Mouse (Mus musculus) limb, embryonic 15.5 days (tissue): ENCODE measurements around the gene Olfr522. TPM values are rescaled to one million over a fixed set of nuclear protein-coding genes. Genes with fewer than 3 reads are reported as not detected.

Experiments used
- ATAC-seq: fragments of 200-750 bp; cut with Nextera tagmentation; 2 replicates; pipeline ENCODE4 v1.8.0; 2017; ENCODE audit warnings: low read depth, moderate TSS enrichment; ENCODE audit not compliant: insufficient number of reproducible peaks, low FRiP score, low TSS enrichment
- H3K27ac ChIP-seq: fragments of 300-500 bp; sonication (generic); 2 replicates; pipeline ENCODE4 v1.5.1; 2015; ENCODE audit warnings: moderate library complexity, mild to moderate bottlenecking, inconsistent platforms
- H3K27me3 ChIP-seq: fragments of 300-500 bp; sonication (generic); 2 replicates; pipeline ENCODE4 v1.6.1; 2015; ENCODE audit warnings: inconsistent platforms
- H3K36me3 ChIP-seq: fragments of 300-500 bp; sonication (generic); 2 replicates; pipeline ENCODE4 v1.6.1; 2015; ENCODE audit warnings: inconsistent platforms
- H3K4me1 ChIP-seq: fragments of 300-500 bp; sonication (generic); 2 replicates; pipeline ENCODE4 v1.6.1; 2015; ENCODE audit warnings: inconsistent platforms
- H3K4me2 ChIP-seq: fragments of 300-500 bp; sonication (generic); 2 replicates; pipeline ENCODE4 v1.6.1; 2015; ENCODE audit warnings: mild to moderate bottlenecking, inconsistent platforms
- H3K4me3 ChIP-seq: fragments of 300-500 bp; sonication (generic); 2 replicates; pipeline ENCODE4 v1.5.1; 2015; ENCODE audit warnings: mild to moderate bottlenecking, inconsistent platforms
- H3K9ac ChIP-seq: fragments of 300-500 bp; sonication (generic); 2 replicates; pipeline ENCODE4 v1.6.1; 2015; ENCODE audit warnings: inconsistent platforms
- H3K9me3 ChIP-seq: fragments of 300-500 bp; sonication (generic); 2 replicates; pipeline ENCODE4 v1.6.1; 2016; ENCODE audit warnings: inconsistent platforms
- WGBS: fragments of 180-500 bp; shearing (Covaris S2); methylation state at CpG from one replicate; pipeline ENCODE4 v1.1.7; 2015; 5-methylcytosine and 5-hydroxymethylcytosine counted together
- polyA plus RNA-seq: library from polyadenylated mRNA; unstranded; fragments of >200 nt; fragmentation: Nextera tagmentation; extraction: Ambion mirVana; gene quantifications from 2 replicates; pipeline ENCODE4 v1.2.1, GENCODE M21; 2015

Olfr522 gene
- polyA plus RNA-seq, 1 experiment from 2014 or later: not detected

- no peak overlapping the region for H3K9ac ChIP-seq
- no peaks in the 10 kb centered on the region for H3K36me3 ChIP-seq
- H3K4me2 ChIP-seq: no peak overlapping the region
- H3K27me3 ChIP-seq: no peaks in the 10 kb centered on the region
- H3K4me3 ChIP-seq: no peak overlapping the region
- 57% methylated on average over 4 of the region's 4 CpGs for WGBS
- H3K27ac ChIP-seq: no peak overlapping the region
- no peak for ATAC-seq
- no peaks in the 10 kb centered on the region for H3K4me1 ChIP-seq
- H3K9me3 ChIP-seq: no peaks in the 10 kb centered on the region
These were observed 24.1 kb upstream of the Olfr522 start for GRCm38 (mm10) chr7:140188391-140189328.

- no peak for ATAC-seq
- Histone ChIP-seq H3K4me1 (no peaks in the 10 kb centered on the region), H3K9ac (no peak overlapping the region), H3K4me2 (no peak overlapping the region), H3K36me3 (no peaks in the 10 kb centered on the region), H3K27me3 (no peaks in the 10 kb centered on the region), H3K9me3 (no peaks in the 10 kb centered on the region), H3K27ac (no peak overlapping the region), H3K4me3 (no peak overlapping the region)
- 78% methylated on average over 7 of the region's 7 CpGs for WGBS
These were observed 23.3 kb upstream of the Olfr522 start for GRCm38 (mm10) chr7:140187721-140188390.

- Histone ChIP-seq H3K36me3 (no peaks in the 10 kb centered on the region), H3K9ac (no peak overlapping the region), H3K4me1 (no peaks in the 10 kb centered on the region), H3K27ac (no peak overlapping the region), H3K9me3 (no peaks in the 10 kb centered on the region), H3K4me3 (no peak overlapping the region), H3K4me2 (no peak overlapping the region), H3K27me3 (no peaks in the 10 kb centered on the region)
- no peak for ATAC-seq
- 57% methylated on average over 18 of the region's 18 CpGs for WGBS
These were observed 22.4 kb upstream of the Olfr522 start for GRCm38 (mm10) chr7:140186646-140187620.

GRCm38 (mm10) chr7:140184206-140184605, 19.6 kb upstream of the Olfr522 start:
- Histone ChIP-seq H3K9ac (no peak overlapping the region), H3K4me1 (no peaks in the 10 kb centered on the region), H3K4me2 (no peak overlapping the region), H3K27ac (no peak overlapping the region), H3K27me3 (no peaks in the 10 kb centered on the region), H3K4me3 (no peak overlapping the region), H3K36me3 (no peaks in the 10 kb centered on the region), H3K9me3 (no peaks in the 10 kb centered on the region)
- no peak for ATAC-seq
- 84% methylated on average over 4 of the region's 4 CpGs for WGBS

- H3K4me1 ChIP-seq: no peaks in the 10 kb centered on the region
- H3K36me3 ChIP-seq: no peaks in the 10 kb centered on the region
- H3K27me3 ChIP-seq: no peaks in the 10 kb centered on the region
- no peak overlapping the region for H3K4me2 ChIP-seq
- H3K9ac ChIP-seq: no peak overlapping the region
- WGBS: 85% methylated on average over 2 of the region's 2 CpGs
- H3K27ac ChIP-seq: no peak overlapping the region
- H3K4me3 ChIP-seq: no peak overlapping the region
- H3K9me3 ChIP-seq: no peaks in the 10 kb centered on the region
- no peak for ATAC-seq
These were observed 16.1 kb upstream of the Olfr522 start for GRCm38 (mm10) chr7:140180692-140181091.

- Histone ChIP-seq H3K4me1 (no peaks in the 10 kb centered on the region), H3K9me3 (no peaks in the 10 kb centered on the region), H3K9ac (no peak overlapping the region), H3K27ac (no peak overlapping the region), H3K36me3 (no peaks in the 10 kb centered on the region), H3K4me3 (no peak overlapping the region), H3K27me3 (no peaks in the 10 kb centered on the region), H3K4me2 (no peak overlapping the region)
- no peak for ATAC-seq
- WGBS: 83% methylated on average over 2 of the region's 2 CpGs
These were observed 14.6 kb upstream of the Olfr522 start for GRCm38 (mm10) chr7:140179176-140179575.

GRCm38 (mm10) chr7:140172936-140173335, 8.4 kb upstream of the Olfr522 start, which contains the start of gene Olfr523:
Gene Olfr523 (plus strand): TSS chr7:140173217.
- no peaks in the 10 kb centered on the region for H3K4me1 ChIP-seq
- no peak within 1 kb of the TSS for H3K4me3 ChIP-seq
- no peaks in the 10 kb centered on the region for H3K9me3 ChIP-seq
- no peak within 1 kb of the TSS for H3K4me2 ChIP-seq
- no peaks in the 10 kb centered on the region for H3K36me3 ChIP-seq
- no peak within 1 kb of the TSS for H3K27ac ChIP-seq
- no peak within 1 kb of the TSS for H3K9ac ChIP-seq
- no peak for ATAC-seq
- 19% methylated on average over 1 of the region's 1 CpGs for WGBS
- no peaks in the 10 kb centered on the region for H3K27me3 ChIP-seq

- H3K27ac ChIP-seq: no peak overlapping the region
- no peaks in the 10 kb centered on the region for H3K9me3 ChIP-seq
- 89% methylated on average over 3 of the region's 3 CpGs for WGBS
- no peaks in the 10 kb centered on the region for H3K27me3 ChIP-seq
- no peaks in the 10 kb centered on the region for H3K4me1 ChIP-seq
- no peak overlapping the region for H3K4me3 ChIP-seq
- H3K9ac ChIP-seq: no peak overlapping the region
- no peaks in the 10 kb centered on the region for H3K36me3 ChIP-seq
- no peak overlapping the region for H3K4me2 ChIP-seq
- ATAC-seq: no peak
These were observed 6.3 kb upstream of the Olfr522 start for GRCm38 (mm10) chr7:140170863-140171262.

GRCm38 (mm10) chr7:140169386-140169785, 4.8 kb upstream of the Olfr522 start:
- no peak for ATAC-seq
- Histone ChIP-seq H3K9me3 (no peaks in the 10 kb centered on the region), H3K27me3 (no peaks in the 10 kb centered on the region), H3K4me1 (no peaks in the 10 kb centered on the region), H3K27ac (no peak overlapping the region), H3K9ac (no peak overlapping the region), H3K36me3 (no peaks in the 10 kb centered on the region), H3K4me2 (no peak overlapping the region), H3K4me3 (no peak overlapping the region)
- WGBS: 80% methylated on average over 4 of the region's 4 CpGs

- H3K27me3 ChIP-seq: no peaks in the 10 kb centered on the region
- no peak for ATAC-seq
- 74% methylated on average over 1 of the region's 1 CpGs for WGBS
- H3K9me3 ChIP-seq: no peaks in the 10 kb centered on the region
- no peak overlapping the region for H3K27ac ChIP-seq
- no peak overlapping the region for H3K4me2 ChIP-seq
- no peak overlapping the region for H3K4me3 ChIP-seq
- H3K4me1 ChIP-seq: no peaks in the 10 kb centered on the region
- H3K36me3 ChIP-seq: no peaks in the 10 kb centered on the region
- H3K9ac ChIP-seq: no peak overlapping the region
These were observed 3.4 kb upstream of the Olfr522 start for GRCm38 (mm10) chr7:140167950-140168349.

- no peak for ATAC-seq
- WGBS: 77% methylated on average over 3 of the region's 3 CpGs
- Histone ChIP-seq H3K4me1 (no peaks in the 10 kb centered on the region), H3K27ac (no peak overlapping the region), H3K27me3 (peaks cover 15% of the 10 kb centered on the region; the same call in 1 of the 2 replicates), H3K4me3 (no peak overlapping the region), H3K9me3 (no peaks in the 10 kb centered on the region), H3K9ac (no peak overlapping the region), H3K4me2 (no peak overlapping the region), H3K36me3 (no peaks in the 10 kb centered on the region)
These were observed 4.2 kb downstream of the Olfr522 start for GRCm38 (mm10) chr7:140160363-140160762.
